Mouse (Mus musculus) pancreas, adult 10 weeks (tissue): ENCODE measurements around the gene Hyal5. TPM values are rescaled to one million over a fixed set of nuclear protein-coding genes. Genes with fewer than 3 reads are reported as not detected.

Experiments
- polyA plus RNA-seq: library from polyadenylated mRNA; stranded (reverse); fragments of 350-450 nt; fragmentation: Illumina TruSeq; extraction: RNeasy Lipid Tissue Mini Kit (QIAGEN cat#74804); gene quantifications from one replicate; pipeline ENCODE4 v1.2.3, GENCODE M21; 2015; ENCODE audit warnings: low read depth, low replicate concordance; ENCODE audit not compliant: insufficient read depth

The Hyal5 gene
- not detected for polyA plus RNA-seq

GRCm38 (mm10) chr6:24857697-24858096 lies at the start of gene Hyal5:
Gene Hyal5, plus strand, starts transcription at chr6:24857997.

Other genes with a start within 250 kb of the Hyal5 start
- gene Wasl, start 193.0 kb upstream of the Hyal5 start, polyA plus RNA-seq, result 8.1 TPM
- not detected for gene Hyal6, start 124.8 kb upstream of the Hyal5 start, polyA plus RNA-seq
- gene Hyal4, start 109.7 kb upstream of the Hyal5 start, polyA plus RNA-seq, result not detected
- not detected for gene Spam1, start 66.8 kb upstream of the Hyal5 start, polyA plus RNA-seq
- 0.85 TPM for gene Tmem229a, start 98.3 kb downstream of the Hyal5 start, polyA plus RNA-seq